Mouse (Mus musculus): ENCODE measurements around the gene Bicra.

The Bicra gene

DNA sequence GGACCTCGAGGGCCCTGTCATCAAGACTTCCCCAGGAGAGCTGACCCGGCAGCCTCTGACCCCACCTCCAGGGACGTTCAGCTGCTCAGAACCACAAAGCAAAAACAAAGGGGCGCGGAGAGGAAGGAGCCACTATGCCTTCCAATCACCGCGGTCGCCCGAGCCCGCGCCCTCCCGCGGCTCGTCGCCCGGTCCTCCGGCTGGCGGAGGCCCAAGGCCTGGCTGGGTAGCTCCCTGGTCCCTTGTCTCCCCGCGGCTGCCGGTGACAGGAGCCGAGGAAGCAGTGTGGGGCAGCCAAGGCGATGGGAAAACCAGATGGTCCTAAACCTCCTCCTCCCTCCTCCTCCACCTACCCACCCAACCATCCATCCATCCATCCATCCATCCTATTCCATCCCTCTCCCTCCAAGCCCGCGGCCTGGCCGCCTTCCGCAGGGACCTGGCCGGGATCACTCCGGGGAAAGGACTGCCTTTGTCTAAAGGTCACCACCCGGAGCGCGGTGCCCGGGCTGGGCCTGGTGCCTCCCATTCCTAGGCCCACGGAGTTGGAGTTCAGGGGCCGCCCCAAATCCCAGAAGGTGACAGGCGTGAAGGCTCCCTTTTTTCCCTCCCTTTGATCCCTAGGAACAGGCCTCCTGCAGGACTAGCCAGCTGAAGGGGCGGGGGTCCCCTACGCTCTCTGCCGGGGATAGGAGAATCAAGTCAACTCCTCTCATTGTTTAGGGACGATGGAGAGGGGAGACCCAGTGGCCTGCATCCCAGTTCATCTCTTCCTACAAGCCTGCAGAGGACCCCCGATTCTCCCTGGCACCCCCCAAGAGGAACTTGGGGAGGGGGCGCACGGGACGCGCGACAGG, 1.0 kb downstream of the Bicra start:
- peak; percentile 77 for DNase-seq

DNA sequence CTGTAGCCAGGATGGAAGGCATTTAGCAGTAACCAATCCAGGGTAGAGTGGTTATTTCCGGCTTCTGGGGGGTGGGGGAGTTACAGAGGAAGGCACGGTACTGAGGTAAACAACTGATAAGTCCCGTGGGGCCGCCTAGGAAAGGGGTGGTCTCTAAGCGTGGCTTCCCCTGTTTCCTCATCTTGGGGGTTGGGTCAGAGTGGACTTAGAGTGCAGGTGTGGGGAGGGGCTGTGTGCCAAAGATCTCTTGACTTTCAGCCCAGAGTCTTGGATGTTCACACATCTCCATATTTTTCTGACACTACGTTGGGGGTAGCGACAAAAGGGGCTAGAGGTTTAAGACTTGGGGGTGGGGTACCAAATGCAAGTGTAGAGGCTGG, 1.6 kb downstream of the Bicra start:
- peak; percentile 91 for DNase-seq

DNA sequence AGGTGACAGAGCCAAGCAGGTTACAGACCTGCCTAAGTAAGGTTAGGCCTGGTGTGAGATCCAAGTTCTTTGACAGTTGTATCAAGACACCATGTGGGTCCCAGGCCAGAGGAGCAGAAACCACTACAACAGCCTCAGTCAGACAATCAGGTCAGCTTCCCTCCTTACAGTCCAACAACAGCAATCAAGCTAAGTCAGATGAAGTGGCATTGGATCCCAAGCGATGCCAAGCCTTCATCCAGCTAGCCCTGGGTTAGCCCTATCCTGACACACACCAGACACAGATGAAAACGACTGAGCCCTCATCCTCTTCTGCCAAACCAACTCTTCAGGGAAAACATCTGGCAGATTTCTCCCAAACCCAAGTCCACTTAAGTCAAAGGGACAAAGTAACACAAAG, 2.2 kb downstream of the Bicra start:
- peak; percentile 22 for DNase-seq

DNA sequence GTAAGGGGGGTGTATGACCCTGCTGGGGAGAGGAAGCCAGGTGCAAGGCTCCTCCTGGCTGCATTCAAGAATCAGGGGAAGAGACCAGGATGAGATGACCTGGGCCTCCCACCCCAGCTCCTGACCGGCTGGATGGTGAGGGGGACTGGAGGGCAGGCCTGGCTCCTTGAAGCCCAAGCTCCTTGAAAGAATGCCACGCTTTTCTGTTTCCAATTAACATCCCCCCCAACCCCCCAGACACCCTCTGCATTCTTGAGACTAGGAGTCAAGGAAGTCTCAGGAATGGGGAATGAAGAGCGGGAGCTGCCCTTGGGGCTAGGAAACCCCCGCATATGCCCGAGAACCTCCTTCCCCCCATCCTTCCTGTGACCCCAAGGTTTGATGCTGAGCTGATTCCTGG, 3.2 kb downstream of the Bicra start:
- peak; percentile 29 for DNase-seq

DNA sequence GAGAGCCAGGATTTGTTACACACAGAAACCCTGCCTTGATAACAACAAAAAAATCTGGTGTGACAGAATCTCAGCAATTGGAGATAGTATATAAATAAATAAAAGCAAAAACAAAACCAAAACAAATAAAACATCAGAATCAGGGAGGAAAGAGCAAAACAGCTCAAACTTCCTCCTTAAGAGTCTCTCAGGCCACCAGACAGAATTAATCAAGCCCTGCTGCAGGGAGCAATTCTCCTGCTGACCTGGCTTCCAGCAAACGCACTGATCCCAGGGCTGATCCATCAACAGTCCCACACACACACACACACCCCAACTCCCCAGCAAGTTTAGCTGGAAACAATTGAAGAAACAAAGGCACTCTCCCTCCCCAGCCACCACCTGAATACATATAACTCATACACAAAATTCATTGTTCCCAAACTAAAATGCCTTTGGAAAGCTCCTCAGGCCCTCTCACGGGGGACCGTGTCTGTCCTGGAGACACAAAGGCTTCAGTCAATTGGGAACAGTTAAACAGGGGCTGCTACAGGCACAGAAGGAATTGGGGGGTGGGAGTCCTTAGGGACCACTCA, 3.8 kb downstream of the Bicra start:
- DNase-seq, result no peak

DNA sequence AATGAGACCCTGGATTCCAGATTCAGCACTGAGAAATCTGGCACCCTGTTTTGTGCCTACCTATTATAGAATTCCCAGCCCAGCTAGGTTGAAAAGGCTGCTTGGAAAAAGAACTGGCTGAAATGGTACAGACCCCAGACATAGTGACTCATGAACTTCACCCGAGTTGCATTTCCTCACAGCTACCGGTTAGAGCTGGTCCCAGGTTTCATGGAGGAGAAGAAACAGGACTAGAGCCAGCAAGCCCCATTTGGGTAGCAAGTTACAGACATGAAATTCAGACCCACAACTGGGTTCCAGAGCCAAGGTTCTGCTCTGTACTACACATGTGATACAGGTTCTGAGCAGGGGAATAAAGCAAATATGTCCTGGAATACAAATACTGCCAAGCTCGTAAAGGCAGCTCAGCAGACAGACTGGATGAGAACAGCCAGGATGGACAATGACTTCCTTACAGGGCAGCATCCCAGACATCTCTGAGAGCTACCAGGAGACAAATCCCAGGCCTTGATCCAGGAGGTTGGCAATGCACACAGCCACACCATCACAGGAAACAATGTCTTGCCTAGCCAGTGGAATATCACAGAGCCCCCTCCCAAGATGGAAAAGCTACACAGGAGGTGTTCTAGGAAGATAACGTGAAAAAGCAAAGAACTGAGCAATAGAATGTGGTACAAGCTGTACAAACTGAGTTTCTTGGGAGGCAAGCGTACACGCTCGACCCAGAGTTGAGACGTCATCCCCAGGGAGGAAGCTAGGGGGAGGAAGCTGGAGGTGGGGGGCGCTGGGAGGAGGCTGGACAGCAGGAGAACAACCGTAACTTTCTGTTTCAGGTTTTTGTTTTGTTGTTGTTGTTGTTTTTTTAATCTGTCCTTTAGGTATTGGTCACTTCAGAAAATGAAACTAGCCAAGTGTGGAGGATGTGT, 4.6 kb downstream of the Bicra start:
- peak; percentile 28 for DNase-seq

DNA sequence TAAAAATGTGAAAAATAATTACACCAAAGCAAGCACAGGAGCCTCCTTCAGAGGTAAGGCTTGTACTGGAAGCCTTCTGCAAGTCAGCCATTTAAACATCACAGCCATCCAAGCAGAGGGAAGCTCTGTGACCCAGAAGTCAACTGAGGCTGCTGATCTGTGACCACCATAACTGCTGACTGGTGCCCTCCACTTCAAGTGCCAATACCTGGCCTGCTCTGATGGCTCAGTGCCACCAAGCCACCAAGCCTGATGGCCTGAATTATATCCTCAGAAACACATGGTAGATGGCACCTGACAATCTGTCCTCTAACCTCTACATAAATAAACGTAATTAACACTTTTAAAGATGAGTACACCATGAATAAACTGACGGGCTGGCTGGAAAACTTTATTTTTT, 6.5 kb downstream of the Bicra start:
- no peak for DNase-seq

DNA sequence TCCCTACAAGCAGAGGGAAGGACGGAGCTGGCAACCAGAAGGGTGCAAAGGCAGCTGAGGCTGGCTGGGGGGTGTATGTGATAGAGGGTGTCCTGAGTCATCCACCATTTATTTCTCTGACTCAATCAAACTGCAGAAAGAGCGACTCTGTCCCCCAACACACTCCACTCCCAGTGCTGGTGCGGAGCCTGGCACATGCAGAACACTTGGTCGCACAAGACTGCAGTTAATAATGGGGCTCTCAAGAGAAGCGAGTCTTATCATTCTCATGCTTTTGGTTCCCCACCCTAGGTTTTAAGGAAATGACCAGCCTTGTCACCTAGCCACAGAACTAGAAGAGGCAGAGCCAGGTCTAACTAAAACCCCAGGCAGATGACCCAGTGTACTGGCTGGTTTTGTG, 8.4 kb downstream of the Bicra start:
- DNase-seq, result no peak

DNA sequence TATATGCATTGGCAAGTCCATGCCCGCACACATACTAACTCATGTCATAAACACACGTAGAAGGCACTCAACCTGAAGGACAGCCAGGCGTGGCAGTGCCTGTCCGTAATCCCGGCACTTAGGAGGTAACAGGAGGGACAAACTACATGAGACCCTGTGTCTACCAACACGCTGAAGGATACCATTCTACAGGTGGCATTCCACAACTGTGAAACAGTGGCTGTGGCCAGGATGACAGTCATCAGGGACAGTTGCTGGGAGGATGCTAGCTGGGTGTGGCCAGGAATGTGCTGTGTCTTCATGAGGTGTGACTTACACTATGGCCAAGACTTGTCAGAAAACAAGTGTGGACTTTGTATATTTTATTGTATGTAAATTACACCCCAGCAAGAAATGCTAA, 10.7 kb downstream of the Bicra start:
- DNase-seq, result no peak

DNA sequence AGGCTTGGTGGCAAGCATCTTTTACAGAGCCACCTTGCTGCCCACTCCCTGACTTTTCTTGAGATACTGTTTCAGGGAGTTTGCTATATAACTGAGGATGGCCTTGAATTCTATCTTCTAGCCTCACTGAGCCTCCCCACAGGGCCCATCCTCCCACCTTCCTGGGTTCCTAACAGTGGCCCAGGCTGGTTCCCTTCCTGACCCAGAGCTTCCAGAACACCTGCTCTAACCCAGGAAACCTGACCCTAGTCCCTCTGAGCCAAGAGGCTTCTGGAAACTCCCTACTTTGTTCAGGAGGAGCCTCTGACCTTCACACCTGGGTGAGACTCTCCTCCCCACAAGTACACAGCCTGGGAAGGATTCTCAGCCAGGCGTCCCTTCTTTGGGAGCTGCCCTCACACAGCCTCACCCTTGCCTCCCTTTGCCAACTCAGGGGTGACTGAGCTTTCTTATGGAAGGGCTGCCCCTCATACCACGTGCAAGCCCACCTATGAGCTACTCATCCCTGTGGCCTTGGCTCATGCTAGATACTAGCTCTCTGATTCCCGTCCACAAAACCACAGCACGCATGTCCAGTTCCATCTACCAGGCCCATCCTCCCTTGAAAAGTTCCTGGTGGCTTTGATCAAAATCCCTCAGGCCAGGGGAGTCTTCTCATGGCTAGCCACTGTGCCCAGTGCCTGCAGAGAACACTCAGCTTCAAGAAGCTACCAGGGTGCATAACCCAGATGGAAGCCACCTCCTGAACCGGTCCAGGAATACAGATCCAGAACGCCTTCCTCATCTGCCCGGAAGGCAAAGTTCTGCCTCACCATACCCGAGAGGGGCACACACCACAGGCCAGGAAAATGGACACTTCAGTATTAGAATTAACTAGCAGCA, 13.9 kb downstream of the Bicra start:
- DNase-seq, result no peak

DNA sequence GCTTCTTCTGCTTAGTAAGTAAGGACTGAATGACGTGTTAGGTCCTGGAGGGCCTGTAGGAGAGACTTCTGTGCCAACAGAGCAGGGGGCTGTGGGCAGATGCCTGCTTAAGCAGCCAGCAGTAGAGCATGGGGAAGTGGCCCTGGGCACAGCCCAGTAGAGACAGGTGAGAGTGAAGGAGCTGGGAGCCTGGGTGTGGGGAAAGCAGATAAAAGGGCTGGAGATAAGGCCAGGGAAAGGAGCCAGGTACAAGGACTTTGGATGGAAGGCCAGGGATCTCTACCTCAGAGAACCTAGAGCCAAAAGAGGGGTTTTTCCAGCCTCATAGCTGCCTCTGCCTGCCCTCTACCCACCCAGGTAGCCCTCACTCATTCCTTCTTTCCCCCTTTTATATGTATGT, 14.7 kb downstream of the Bicra start:
- DNase-seq, result no peak

DNA sequence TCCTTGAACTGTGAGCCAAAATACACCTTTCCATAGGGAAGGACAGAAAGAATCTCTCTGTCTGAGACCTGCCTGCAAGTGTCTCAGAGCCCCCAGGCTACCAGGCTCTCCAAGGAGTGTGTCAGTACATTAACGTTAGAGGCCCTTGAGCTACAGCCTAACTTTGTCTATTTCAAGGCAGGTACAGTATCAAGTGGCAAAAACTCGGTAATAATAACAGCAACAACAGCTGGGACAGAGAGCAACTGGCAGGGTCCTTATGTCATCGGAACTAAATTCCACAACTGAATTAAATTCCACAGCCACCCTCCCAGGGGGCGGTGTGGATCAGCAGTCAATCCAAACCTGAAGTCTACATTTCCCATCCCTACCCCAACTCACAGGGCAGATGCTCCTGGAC, 16.6 kb downstream of the Bicra start:
- DNase-seq, result no peak

DNA sequence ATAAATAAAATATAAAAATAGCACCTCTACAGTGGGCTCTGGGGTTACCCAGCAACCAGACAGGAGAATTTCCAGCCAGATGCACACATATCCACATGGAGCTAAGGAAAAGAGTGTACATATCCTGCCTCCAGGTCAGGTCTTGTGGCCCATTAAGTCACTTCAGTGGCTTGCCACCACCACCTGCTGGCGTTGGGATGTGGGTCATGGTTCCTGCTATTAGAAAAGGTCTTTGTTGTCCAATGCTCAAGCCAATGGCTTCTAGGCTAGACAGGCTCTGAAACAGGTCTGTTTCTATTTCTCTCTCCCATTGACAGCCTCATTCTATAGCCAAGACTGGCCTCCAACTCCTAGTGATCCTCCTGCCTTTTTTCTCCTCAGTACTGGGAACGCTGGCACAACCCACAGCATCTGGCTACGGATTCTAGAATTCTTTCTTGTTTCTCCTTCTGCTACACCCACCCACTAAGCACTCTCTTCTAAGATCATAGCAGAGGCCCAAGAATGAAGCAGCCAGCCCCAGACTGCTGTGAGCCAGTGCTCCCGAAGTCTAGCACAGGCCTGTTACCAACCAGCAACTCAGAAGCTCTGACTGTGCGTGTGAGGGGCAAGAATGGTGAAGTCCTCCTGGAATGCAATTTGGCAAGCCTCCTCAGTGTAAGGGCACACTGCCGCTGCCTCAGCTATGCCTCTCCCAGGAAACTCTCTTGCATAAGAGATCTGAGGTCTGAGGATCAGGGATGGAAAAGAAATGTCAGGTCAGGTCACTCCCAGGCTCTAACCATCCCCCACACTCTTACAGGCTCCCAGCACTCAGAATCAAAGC, 19.4 kb downstream of the Bicra start:
- DNase-seq, result no peak

DNA sequence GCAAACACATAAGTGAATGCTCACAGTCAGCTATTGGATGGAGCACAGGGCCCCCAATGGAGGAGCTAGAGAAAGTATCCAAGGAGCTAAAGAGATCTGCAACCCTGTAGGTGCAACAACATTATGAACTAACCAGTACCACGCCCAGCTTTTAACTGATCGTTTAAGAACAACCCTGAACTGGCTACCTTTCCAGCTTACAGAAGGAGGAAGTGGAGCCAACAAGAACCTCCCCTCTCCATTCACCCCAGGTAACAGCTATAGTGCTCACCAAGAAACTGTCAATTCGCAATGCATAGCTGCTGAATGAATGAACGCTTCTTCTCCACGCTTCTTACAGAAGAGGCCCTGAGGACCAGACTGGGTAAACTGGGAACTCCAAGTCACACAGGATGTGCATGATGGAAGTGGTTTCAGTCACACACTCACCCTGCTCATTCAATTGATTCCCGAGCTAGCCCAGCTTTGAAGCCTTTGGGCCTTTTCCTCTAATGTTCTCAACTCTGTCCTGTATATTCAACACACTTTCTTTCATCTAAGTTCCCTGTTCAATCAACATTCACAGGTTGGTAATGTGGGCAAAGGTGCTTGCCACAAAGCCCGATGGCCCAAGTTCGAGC, 23.0 kb downstream of the Bicra start:
- DNase-seq, result no peak

DNA sequence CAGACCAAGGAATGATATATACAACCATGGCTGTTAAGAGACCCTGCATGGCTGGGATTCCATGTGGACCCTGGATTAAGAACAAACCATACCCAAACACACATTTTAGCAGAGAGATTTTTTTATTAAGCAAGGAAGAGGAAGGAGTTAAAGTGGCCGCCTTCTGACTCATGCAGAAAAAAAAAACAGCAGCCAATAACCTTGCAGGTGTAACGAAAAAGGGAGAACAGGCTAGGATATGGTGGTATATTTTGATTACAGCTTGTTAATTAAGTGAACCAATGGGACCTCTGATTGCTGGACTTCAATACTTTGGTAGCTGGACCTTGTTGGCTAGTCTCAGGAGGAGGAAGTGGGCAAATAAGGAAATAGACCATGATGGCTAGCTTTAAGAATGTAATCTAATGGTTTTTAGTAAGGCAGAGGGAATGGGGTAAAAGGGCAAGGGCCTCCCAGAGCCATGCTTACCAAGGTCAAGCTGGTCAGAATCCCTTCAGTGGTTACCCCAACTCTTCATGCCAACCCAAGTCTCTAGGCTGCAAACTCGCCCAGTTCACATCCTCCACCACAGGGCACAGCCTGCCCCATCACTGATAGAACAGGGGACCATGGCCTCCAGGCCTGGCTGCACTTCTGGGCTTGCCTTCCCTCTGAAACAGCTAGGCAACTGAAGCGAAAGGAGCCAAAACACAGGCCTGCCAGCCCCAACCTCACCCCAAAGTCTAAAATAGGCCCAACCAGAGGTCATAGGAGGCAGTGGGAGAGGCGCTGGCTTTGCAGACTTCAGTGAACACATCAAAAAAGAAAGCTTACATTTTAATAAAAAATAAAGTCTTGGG, 28.2 kb downstream of the Bicra start:
- no peak for DNase-seq

DNA sequence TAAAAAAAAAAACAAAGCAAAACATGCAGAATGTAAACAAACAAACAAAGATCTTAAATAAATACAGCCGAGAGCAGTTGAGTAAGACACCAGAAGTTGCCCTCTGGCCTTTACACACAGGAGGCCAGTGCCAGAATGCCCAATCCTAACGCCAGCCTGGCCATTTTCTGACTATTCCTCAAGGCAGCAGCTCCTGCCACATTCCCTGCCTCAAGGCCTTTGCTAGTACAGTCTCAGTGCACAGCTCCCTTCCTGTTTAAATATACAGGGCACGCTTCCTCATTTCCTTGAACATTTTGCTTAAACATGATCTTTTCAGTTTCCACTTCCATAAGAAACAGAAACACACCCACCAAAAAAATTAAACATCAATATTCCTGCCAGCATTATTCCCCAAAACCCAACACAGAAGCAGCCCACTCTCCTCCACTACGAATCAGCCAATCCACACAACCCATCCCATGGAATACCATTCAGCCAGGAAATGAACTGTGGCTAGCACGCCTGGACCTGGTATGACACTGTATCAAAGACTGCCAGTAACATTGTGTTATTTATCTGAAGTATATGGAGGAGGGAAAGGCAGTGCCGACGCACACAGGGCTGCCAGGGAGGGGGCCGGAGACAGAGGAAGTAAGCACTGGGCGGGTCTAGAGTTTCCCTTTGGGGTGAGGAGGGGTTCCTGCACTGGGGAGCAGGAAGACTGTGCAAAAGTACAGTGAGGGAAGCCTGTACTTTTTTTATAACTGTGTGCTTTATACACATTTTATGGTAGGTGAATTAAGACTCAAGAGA, 29.5 kb downstream of the Bicra start:
- DNase-seq, result peak; percentile 74

DNA sequence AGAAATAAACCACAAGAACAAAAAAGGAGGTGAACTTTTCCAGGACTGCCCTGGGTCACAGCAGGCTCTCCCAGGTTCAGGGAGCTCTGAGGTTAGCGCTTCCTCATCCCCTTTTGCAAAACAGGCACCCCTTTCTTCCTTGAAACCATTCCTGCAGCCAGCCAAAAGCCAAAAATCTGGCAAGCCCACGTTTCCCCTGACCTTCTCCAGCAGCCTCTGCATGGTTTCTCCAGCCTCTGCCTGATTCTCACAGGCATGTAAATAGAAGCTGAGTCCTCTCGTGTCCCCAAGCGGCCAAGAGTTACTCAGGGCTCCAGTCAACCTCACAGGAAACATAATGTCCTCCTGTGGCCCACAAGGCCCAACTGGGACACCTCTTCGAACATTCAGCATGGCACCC, 32.3 kb downstream of the Bicra start:
- DNase-seq, result no peak

DNA sequence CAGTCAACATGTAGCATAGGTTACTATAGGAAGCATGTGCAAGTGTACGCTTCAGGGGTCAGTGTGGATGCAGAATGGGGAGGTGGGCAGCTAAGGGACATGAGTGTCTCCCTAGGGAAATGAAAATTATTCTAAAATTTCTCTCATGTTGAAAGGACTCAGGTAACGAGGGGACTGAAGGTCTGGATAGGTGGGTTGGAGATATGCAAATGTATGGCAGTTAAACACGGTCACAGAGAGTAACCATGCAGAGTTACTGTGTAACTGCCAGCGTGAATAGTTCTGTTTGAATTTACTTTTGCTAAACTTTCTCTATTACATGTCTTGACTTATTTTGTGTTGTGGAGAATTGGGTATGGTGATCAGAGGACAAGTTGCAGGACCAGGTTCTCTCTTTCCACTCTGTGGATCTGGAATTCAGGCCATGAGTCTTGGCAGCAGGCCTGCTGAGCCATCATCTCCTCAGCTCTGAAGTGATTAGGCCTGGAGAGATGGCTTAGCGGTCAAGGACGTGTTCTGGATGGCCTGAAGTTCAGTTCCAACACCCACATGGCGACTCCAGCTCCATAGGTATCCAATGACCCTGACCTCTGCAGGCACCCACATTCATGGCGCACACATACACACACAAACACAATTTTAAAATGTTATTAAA, 33.1 kb downstream of the Bicra start:
- no peak for DNase-seq

DNA sequence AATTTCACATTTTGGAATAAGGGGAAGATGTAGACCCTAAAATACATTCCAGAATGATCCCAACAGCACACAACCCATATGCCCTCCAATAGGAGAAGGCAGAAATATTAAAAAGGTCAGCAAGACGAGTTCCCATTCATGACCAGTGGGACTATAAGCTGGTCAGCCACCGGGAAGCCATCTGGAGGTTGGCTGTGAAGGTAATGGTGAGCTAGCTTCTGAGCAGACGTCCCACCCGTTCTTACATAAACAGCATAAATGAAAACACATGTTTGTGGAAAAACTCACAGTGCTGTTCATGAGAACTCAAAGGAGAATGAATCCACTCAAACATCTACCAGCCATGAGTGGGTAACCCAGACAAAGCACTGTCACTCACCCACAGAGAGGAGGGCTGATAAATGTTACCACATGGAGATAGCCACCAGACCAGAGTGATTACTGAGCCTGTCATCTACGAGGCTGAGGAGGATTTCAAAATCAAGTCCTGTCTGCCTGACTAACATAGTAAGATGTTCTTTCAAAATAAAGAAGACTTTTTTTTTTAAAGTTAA, 33.9 kb downstream of the Bicra start:
- DNase-seq, result no peak
